Mouse (Mus musculus): Measurements from ENCODE around the gene Ralb. TPM values are rescaled to one million over a fixed set of nuclear protein-coding genes. Genes with fewer than 3 reads are reported as not detected.

Ralb gene
- polyA plus RNA-seq, 1 experiment = 26.0 TPM

DNA sequence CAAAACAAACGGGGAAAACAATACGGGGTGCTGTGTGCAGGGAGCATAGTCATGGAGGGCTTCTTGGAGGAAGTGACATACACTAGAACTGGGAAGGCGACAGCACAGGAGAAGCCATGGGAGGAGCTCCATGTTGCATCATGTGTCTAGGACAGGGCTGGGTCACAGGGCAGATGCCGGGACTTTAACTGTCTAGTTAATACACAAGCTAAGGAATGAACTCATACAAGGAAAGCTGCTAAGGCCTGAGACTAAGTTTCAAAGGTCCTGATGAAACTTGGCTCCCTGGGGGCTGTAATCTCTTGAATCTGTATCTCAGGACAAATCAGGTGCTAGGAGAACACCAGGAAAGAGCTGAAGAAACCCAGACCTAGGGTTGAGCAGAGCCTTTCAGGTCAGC lies 18.1 kb upstream of the Ralb start:
- Histone ChIP-seq H3K4me3 (no peak overlapping the region), H3K79me2 (ENCODE audit: control insufficient read depth, insufficient read depth) (peaks cover 10% of the 10 kb centered on the region), H3ac (ENCODE audit: control insufficient read depth, insufficient read length) (no peak overlapping the region), H3K36me3 (ENCODE audit: control insufficient read depth, insufficient read depth) (no peaks in the 10 kb centered on the region), H3K4me2 (ENCODE audit: low read depth) (no peak overlapping the region), H3K27me3 (ENCODE audit: control insufficient read depth, insufficient read depth, insufficient read length) (no peaks in the 10 kb centered on the region)
- TF ChIP-seq TCF3 (IDR thresholded peaks at IDR 0.05; ENCODE audit: insufficient read length, low read depth) (no peak), MYOG (IDR thresholded peaks at IDR 0.05; ENCODE audit: control insufficient read depth in 1 of 3, insufficient read depth in 1 of 3, insufficient read length in 2 of 3, low read depth in 2 of 3) (no peak), REST (IDR thresholded peaks at IDR 0.05; ENCODE audit: insufficient read depth, insufficient read length) (no peak), USF1 (IDR thresholded peaks at IDR 0.05; ENCODE audit: low read depth) (no peak)

DNA sequence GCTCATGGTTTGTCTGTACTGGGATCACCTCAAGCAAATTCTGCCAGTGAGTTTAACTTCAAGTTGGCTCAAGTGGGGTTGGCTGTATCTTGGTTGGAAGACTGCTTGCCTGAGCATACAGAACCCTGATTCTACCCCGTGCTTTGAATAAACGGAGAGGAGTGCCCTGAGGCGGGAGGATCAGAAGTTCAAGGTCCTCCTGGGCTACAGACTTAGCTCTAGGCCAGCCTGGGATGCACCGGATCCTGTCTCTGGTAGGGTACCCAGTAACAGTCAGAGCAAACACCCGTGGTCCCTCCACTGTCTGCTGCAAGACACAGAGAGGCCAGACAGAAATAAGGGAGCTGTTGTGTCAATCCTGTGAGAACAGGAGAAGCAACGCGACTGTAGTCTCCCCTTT lies 17.1 kb upstream of the Ralb start:
- no peak overlapping the region for H3ac ChIP-seq (ENCODE audit: control insufficient read depth, insufficient read length)
- no peak overlapping the region for H3K4me3 ChIP-seq
- no peak overlapping the region for H3K4me2 ChIP-seq (ENCODE audit: low read depth)
- TF ChIP-seq POLR2AphosphoS2 (IDR thresholded peaks at IDR 0.05; ENCODE audit: insufficient read length, low read depth) (no peak), CEBPB (IDR thresholded peaks at IDR 0.05; ENCODE audit: insufficient read depth, poor library complexity, severe bottlenecking) (no peak), TCF3 (IDR thresholded peaks at IDR 0.05; ENCODE audit: insufficient read length, low read depth) (no peak), USF1 (IDR thresholded peaks at IDR 0.05; ENCODE audit: low read depth) (no peak), POLR2A (IDR thresholded peaks at IDR 0.05; ENCODE audit: insufficient read length, low read depth) (no peak), E2F4 (IDR thresholded peaks at IDR 0.05; ENCODE audit: insufficient read depth) (no peak), MAX (IDR thresholded peaks at IDR 0.05; ENCODE audit: low read depth) (no peak), MYOG (IDR thresholded peaks at IDR 0.05; ENCODE audit: control insufficient read depth in 1 of 3, insufficient read depth in 1 of 3, insufficient read length in 2 of 3, low read depth in 2 of 3) (no peak), MYOD1 (IDR thresholded peaks at IDR 0.05; ENCODE audit: control insufficient read depth in 1 of 3, insufficient read length in 2 of 3, low read depth in 2 of 3) (no peak)
- H3K27me3 ChIP-seq (ENCODE audit: control insufficient read depth, insufficient read depth, insufficient read length) = no peaks in the 10 kb centered on the region
- H3K79me2 ChIP-seq (ENCODE audit: control insufficient read depth, insufficient read depth) = peaks cover 6% of the 10 kb centered on the region
- H3K36me3 ChIP-seq (ENCODE audit: control insufficient read depth, insufficient read depth) = no peaks in the 10 kb centered on the region

DNA sequence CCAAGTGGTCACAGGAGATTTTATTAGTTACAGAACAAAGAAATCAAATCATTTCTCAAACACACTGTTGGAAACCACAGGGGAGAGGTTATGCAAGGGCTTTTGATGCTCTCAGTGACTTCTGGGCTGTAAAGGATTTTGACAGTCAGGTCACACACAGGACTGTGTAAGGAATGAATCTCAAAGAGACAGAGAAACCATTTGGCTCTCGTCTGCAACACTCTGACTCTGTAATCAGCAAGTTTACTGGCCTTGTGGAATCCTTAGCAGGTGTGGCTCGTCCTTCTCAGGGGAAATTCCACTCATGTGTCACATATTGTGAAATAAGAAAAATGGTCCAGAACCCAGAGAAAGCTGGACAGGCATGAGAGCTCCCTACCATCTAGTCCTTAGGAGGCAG lies 16.4 kb upstream of the Ralb start:
- no peaks in the 10 kb centered on the region for H3K36me3 ChIP-seq (ENCODE audit: control insufficient read depth, insufficient read depth)
- no peak overlapping the region for H3K4me2 ChIP-seq (ENCODE audit: low read depth)
- no peaks in the 10 kb centered on the region for H3K27me3 ChIP-seq (ENCODE audit: control insufficient read depth, insufficient read depth, insufficient read length)
- H3K79me2 ChIP-seq (ENCODE audit: control insufficient read depth, insufficient read depth) = no peaks in the 10 kb centered on the region
- TF ChIP-seq E2F4 (IDR thresholded peaks at IDR 0.05; ENCODE audit: insufficient read depth) = no peak
- TF ChIP-seq POLR2AphosphoS2 (IDR thresholded peaks at IDR 0.05; ENCODE audit: insufficient read length, low read depth) = no peak
- TF ChIP-seq USF1 (IDR thresholded peaks at IDR 0.05; ENCODE audit: low read depth) = no peak
- TF ChIP-seq SRF (IDR thresholded peaks at IDR 0.05; ENCODE audit: control insufficient read depth, insufficient read length, low read depth) = no peak
- TF ChIP-seq TCF12 (IDR thresholded peaks at IDR 0.05; ENCODE audit: insufficient read depth, poor library complexity, severe bottlenecking) = no peak
- TF ChIP-seq REST (IDR thresholded peaks at IDR 0.05; ENCODE audit: insufficient read depth, insufficient read length) = no peak
- TF ChIP-seq MYOG (IDR thresholded peaks at IDR 0.05; ENCODE audit: control insufficient read depth in 1 of 3, insufficient read depth in 1 of 3, insufficient read length in 2 of 3, low read depth in 2 of 3) = no peak
- no peak for TF ChIP-seq MAX (IDR thresholded peaks at IDR 0.05; ENCODE audit: low read depth)
- no peak for TF ChIP-seq MYOD1 (IDR thresholded peaks at IDR 0.05; ENCODE audit: control insufficient read depth in 1 of 3, insufficient read length in 2 of 3, low read depth in 2 of 3)
- TF ChIP-seq TCF3 (IDR thresholded peaks at IDR 0.05; ENCODE audit: insufficient read length, low read depth) = no peak
- H3ac ChIP-seq (ENCODE audit: control insufficient read depth, insufficient read length) = no peak overlapping the region
- H3K4me3 ChIP-seq = no peak overlapping the region

- Histone ChIP-seq H3K4me3 (no peak overlapping the region), H3K27me3 (ENCODE audit: control insufficient read depth, insufficient read depth, insufficient read length) (no peaks in the 10 kb centered on the region), H3K4me2 (ENCODE audit: low read depth) (no peak overlapping the region), H3K79me2 (ENCODE audit: control insufficient read depth, insufficient read depth) (no peaks in the 10 kb centered on the region), H3K36me3 (ENCODE audit: control insufficient read depth, insufficient read depth) (no peaks in the 10 kb centered on the region), H3ac (ENCODE audit: control insufficient read depth, insufficient read length) (no peak overlapping the region)
- TF ChIP-seq SRF (IDR thresholded peaks at IDR 0.05; ENCODE audit: control insufficient read depth, insufficient read length, low read depth) (no peak), CEBPB (IDR thresholded peaks at IDR 0.05; ENCODE audit: insufficient read depth, poor library complexity, severe bottlenecking) (no peak), MYOD1 (IDR thresholded peaks at IDR 0.05; ENCODE audit: control insufficient read depth in 1 of 3, insufficient read length in 2 of 3, low read depth in 2 of 3) (no peak), USF1 (IDR thresholded peaks at IDR 0.05; ENCODE audit: low read depth) (no peak), POLR2AphosphoS2 (IDR thresholded peaks at IDR 0.05; ENCODE audit: insufficient read length, low read depth) (no peak), E2F4 (IDR thresholded peaks at IDR 0.05; ENCODE audit: insufficient read depth) (no peak), MYOG (IDR thresholded peaks at IDR 0.05; ENCODE audit: control insufficient read depth in 1 of 3, insufficient read depth in 1 of 3, insufficient read length in 2 of 3, low read depth in 2 of 3) (no peak), REST (IDR thresholded peaks at IDR 0.05; ENCODE audit: insufficient read depth, insufficient read length) (no peak), MAX (IDR thresholded peaks at IDR 0.05; ENCODE audit: low read depth) (no peak), TCF12 (IDR thresholded peaks at IDR 0.05; ENCODE audit: insufficient read depth, poor library complexity, severe bottlenecking) (no peak), TCF3 (IDR thresholded peaks at IDR 0.05; ENCODE audit: insufficient read length, low read depth) (no peak), POLR2A (IDR thresholded peaks at IDR 0.05; ENCODE audit: insufficient read length, low read depth) (no peak)
Observed at GRCm38 (mm10) chr1:119519286-119519685, 14.7 kb upstream of the Ralb start.

- no peaks in the 10 kb centered on the region for H3K36me3 ChIP-seq (ENCODE audit: control insufficient read depth, insufficient read depth)
- no peak for TF ChIP-seq POLR2A (IDR thresholded peaks at IDR 0.05; ENCODE audit: insufficient read length, low read depth)
- TF ChIP-seq POLR2AphosphoS2 (IDR thresholded peaks at IDR 0.05; ENCODE audit: insufficient read length, low read depth) = no peak
- no peak for TF ChIP-seq SRF (IDR thresholded peaks at IDR 0.05; ENCODE audit: control insufficient read depth, insufficient read length, low read depth)
- no peak for TF ChIP-seq MYOG (IDR thresholded peaks at IDR 0.05; ENCODE audit: control insufficient read depth in 1 of 3, insufficient read depth in 1 of 3, insufficient read length in 2 of 3, low read depth in 2 of 3)
- no peak for TF ChIP-seq E2F4 (IDR thresholded peaks at IDR 0.05; ENCODE audit: insufficient read depth)
- TF ChIP-seq REST (IDR thresholded peaks at IDR 0.05; ENCODE audit: insufficient read depth, insufficient read length) = no peak
- TF ChIP-seq CEBPB (IDR thresholded peaks at IDR 0.05; ENCODE audit: insufficient read depth, poor library complexity, severe bottlenecking) = no peak
- no peak for TF ChIP-seq USF1 (IDR thresholded peaks at IDR 0.05; ENCODE audit: low read depth)
- no peak for TF ChIP-seq TCF12 (IDR thresholded peaks at IDR 0.05; ENCODE audit: insufficient read depth, poor library complexity, severe bottlenecking)
- TF ChIP-seq MAX (IDR thresholded peaks at IDR 0.05; ENCODE audit: low read depth) = no peak
- TF ChIP-seq MYOD1 (IDR thresholded peaks at IDR 0.05; ENCODE audit: control insufficient read depth in 1 of 3, insufficient read length in 2 of 3, low read depth in 2 of 3) = no peak
- no peak for TF ChIP-seq TCF3 (IDR thresholded peaks at IDR 0.05; ENCODE audit: insufficient read length, low read depth)
- no peak overlapping the region for H3K4me2 ChIP-seq (ENCODE audit: low read depth)
- no peaks in the 10 kb centered on the region for H3K79me2 ChIP-seq (ENCODE audit: control insufficient read depth, insufficient read depth)
- no peak overlapping the region for H3ac ChIP-seq (ENCODE audit: control insufficient read depth, insufficient read length)
- H3K4me3 ChIP-seq = no peak overlapping the region
- H3K27me3 ChIP-seq (ENCODE audit: control insufficient read depth, insufficient read depth, insufficient read length) = no peaks in the 10 kb centered on the region
Observed at GRCm38 (mm10) chr1:119518786-119519185, 14.2 kb upstream of the Ralb start.

All from myocyte (in vitro differentiated cells).